Mouse (Mus musculus): ENCODE measurements around the gene Txk. TPM values are rescaled to one million over a fixed set of nuclear protein-coding genes. Genes with fewer than 3 reads are reported as not detected.

The Txk gene
- polyA plus RNA-seq, 1 experiment from 2014 or later = 0.11 TPM

- Histone ChIP-seq H3K4me1 (replicated peaks) (no peaks in the 10 kb centered on the region; the same call in 1 of the 2 replicates), H3K4me3 (no peak overlapping the region), H3K27me3 (no peaks in the 10 kb centered on the region), H3K36me3 (no peaks in the 10 kb centered on the region), H3K27ac (replicated peaks) (no peak overlapping the region), H3K9ac (no peak overlapping the region), H3K4me2 (no peak overlapping the region), H3K9me3 (no peaks in the 10 kb centered on the region)
- no peak for ATAC-seq (ENCODE audit: low read depth)
- 63% methylated on average over 10 of the region's 10 CpGs for WGBS
These were observed 45.9 kb downstream of the Txk start for GRCm38 (mm10) chr5:72706722-72707121.

GRCm38 (mm10) chr5:72706095-72706494 lies 46.5 kb downstream of the Txk start:
- WGBS = 50% methylated on average over 10 of the region's 10 CpGs
- Histone ChIP-seq H3K9ac (no peak overlapping the region), H3K27me3 (no peaks in the 10 kb centered on the region), H3K27ac (replicated peaks) (no peak overlapping the region), H3K4me2 (no peak overlapping the region), H3K4me3 (no peak overlapping the region), H3K36me3 (no peaks in the 10 kb centered on the region), H3K4me1 (replicated peaks) (no peaks in the 10 kb centered on the region; the same call in 1 of the 2 replicates), H3K9me3 (no peaks in the 10 kb centered on the region)
- no peak for ATAC-seq (ENCODE audit: low read depth)

GRCm38 (mm10) chr5:72702202-72702601 lies 50.4 kb downstream of the Txk start:
- Histone ChIP-seq H3K27me3 (no peaks in the 10 kb centered on the region), H3K4me1 (replicated peaks) (peaks cover 7% of the 10 kb centered on the region), H3K9ac (no peak overlapping the region), H3K4me3 (no peak overlapping the region), H3K27ac (replicated peaks) (no peak overlapping the region), H3K9me3 (no peaks in the 10 kb centered on the region), H3K36me3 (no peaks in the 10 kb centered on the region), H3K4me2 (no peak overlapping the region)
- no peak for ATAC-seq (ENCODE audit: low read depth)

GRCm38 (mm10) chr5:72699500-72699818 lies 53.1 kb downstream of the Txk start:
- Histone ChIP-seq H3K27me3 (no peaks in the 10 kb centered on the region), H3K36me3 (no peaks in the 10 kb centered on the region), H3K4me1 (replicated peaks) (peaks cover 15% of the 10 kb centered on the region), H3K9me3 (no peaks in the 10 kb centered on the region), H3K9ac (no peak overlapping the region), H3K4me3 (no peak overlapping the region), H3K27ac (replicated peaks) (no peak overlapping the region), H3K4me2 (no peak overlapping the region)
- no peak for ATAC-seq (ENCODE audit: low read depth)
- WGBS = 67% methylated on average over 2 of the region's 2 CpGs

GRCm38 (mm10) chr5:72698818-72699499 lies 53.6 kb downstream of the Txk start:
- H3K4me2 ChIP-seq = no peak overlapping the region
- H3K36me3 ChIP-seq = no peaks in the 10 kb centered on the region
- WGBS = 75% methylated on average over 7 of the region's 7 CpGs
- no peak overlapping the region for H3K4me3 ChIP-seq
- no peak for ATAC-seq (ENCODE audit: low read depth)
- H3K9ac ChIP-seq = no peak overlapping the region
- peaks cover 15% of the 10 kb centered on the region for H3K4me1 ChIP-seq (replicated peaks)
- no peak overlapping the region for H3K27ac ChIP-seq (replicated peaks)
- H3K9me3 ChIP-seq = no peaks in the 10 kb centered on the region
- no peaks in the 10 kb centered on the region for H3K27me3 ChIP-seq

- WGBS = 68% methylated on average over 3 of the region's 3 CpGs
- Histone ChIP-seq H3K9ac (no peak overlapping the region), H3K36me3 (no peaks in the 10 kb centered on the region), H3K9me3 (no peaks in the 10 kb centered on the region), H3K4me2 (no peak overlapping the region), H3K27ac (replicated peaks) (no peak overlapping the region), H3K27me3 (no peaks in the 10 kb centered on the region), H3K4me1 (replicated peaks) (peaks cover 15% of the 10 kb centered on the region), H3K4me3 (no peak overlapping the region)
- peak; percentile 40; the same call in 1 of the 2 replicates for ATAC-seq (ENCODE audit: low read depth)
These were observed 54.2 kb downstream of the Txk start for GRCm38 (mm10) chr5:72698343-72698742.

- no peak overlapping the region for H3K4me2 ChIP-seq
- peaks cover 15% of the 10 kb centered on the region for H3K4me1 ChIP-seq (replicated peaks)
- no peak overlapping the region for H3K27ac ChIP-seq (replicated peaks)
- no peak overlapping the region for H3K9ac ChIP-seq
- no peaks in the 10 kb centered on the region for H3K27me3 ChIP-seq
- no peak overlapping the region for H3K4me3 ChIP-seq
- no peaks in the 10 kb centered on the region for H3K36me3 ChIP-seq
- 51% methylated on average over 13 of the region's 13 CpGs for WGBS
- no peaks in the 10 kb centered on the region for H3K9me3 ChIP-seq
- no peak for ATAC-seq (ENCODE audit: low read depth)
These were observed 56.1 kb downstream of the Txk start for GRCm38 (mm10) chr5:72696491-72696890.

GRCm38 (mm10) chr5:72694684-72695083 lies 57.9 kb downstream of the Txk start:
- Histone ChIP-seq H3K9ac (no peak overlapping the region), H3K27ac (replicated peaks) (no peak overlapping the region), H3K27me3 (no peaks in the 10 kb centered on the region), H3K9me3 (no peaks in the 10 kb centered on the region), H3K4me3 (no peak overlapping the region), H3K4me1 (replicated peaks) (peaks cover 15% of the 10 kb centered on the region), H3K36me3 (no peaks in the 10 kb centered on the region), H3K4me2 (no peak overlapping the region)
- no peak for ATAC-seq (ENCODE audit: low read depth)
- 79% methylated on average over 2 of the region's 2 CpGs for WGBS

GRCm38 (mm10) chr5:72690516-72690915 lies 62.1 kb downstream of the Txk start:
- ATAC-seq (ENCODE audit: low read depth) = no peak
- 82% methylated on average over 5 of the region's 5 CpGs for WGBS
- Histone ChIP-seq H3K4me1 (replicated peaks) (no peaks in the 10 kb centered on the region), H3K9me3 (no peaks in the 10 kb centered on the region), H3K27me3 (no peaks in the 10 kb centered on the region), H3K9ac (no peak overlapping the region), H3K4me2 (no peak overlapping the region), H3K27ac (replicated peaks) (no peak overlapping the region), H3K4me3 (no peak overlapping the region), H3K36me3 (no peaks in the 10 kb centered on the region)

GRCm38 (mm10) chr5:72689556-72689955 lies 63.0 kb downstream of the Txk start:
- ATAC-seq (ENCODE audit: low read depth) = no peak
- Histone ChIP-seq H3K27me3 (no peaks in the 10 kb centered on the region), H3K9ac (no peak overlapping the region), H3K4me2 (no peak overlapping the region), H3K4me1 (replicated peaks) (no peaks in the 10 kb centered on the region), H3K9me3 (no peaks in the 10 kb centered on the region), H3K4me3 (no peak overlapping the region), H3K27ac (replicated peaks) (no peak overlapping the region), H3K36me3 (no peaks in the 10 kb centered on the region)
- 95% methylated on average over 7 of the region's 7 CpGs for WGBS

GRCm38 (mm10) chr5:72681451-72681850 lies 71.1 kb downstream of the Txk start:
- H3K4me3 ChIP-seq = no peak overlapping the region
- H3K4me2 ChIP-seq = no peak overlapping the region

GRCm38 (mm10) chr5:72674994-72675542 lies 77.5 kb downstream of the Txk start:
- no peak overlapping the region for H3K4me2 ChIP-seq
- H3K36me3 ChIP-seq = no peaks in the 10 kb centered on the region
- no peak overlapping the region for H3K9ac ChIP-seq
- H3K4me1 ChIP-seq (replicated peaks) = no peaks in the 10 kb centered on the region
- no peak overlapping the region for H3K27ac ChIP-seq (replicated peaks)
- no peaks in the 10 kb centered on the region for H3K9me3 ChIP-seq
- 84% methylated on average over 9 of the region's 9 CpGs for WGBS
- H3K4me3 ChIP-seq = no peak overlapping the region
- H3K27me3 ChIP-seq = no peaks in the 10 kb centered on the region
- no peak for ATAC-seq (ENCODE audit: low read depth)

More at GRCm38 (mm10) chr5:72681451-72681850, 71.1 kb downstream of the Txk start:
- H3K27me3 ChIP-seq = no peaks in the 10 kb centered on the region
- no peaks in the 10 kb centered on the region for H3K9me3 ChIP-seq
- H3K9ac ChIP-seq = no peak overlapping the region
- WGBS = 88% methylated on average over 6 of the region's 6 CpGs
- H3K27ac ChIP-seq (replicated peaks) = no peak overlapping the region
- no peaks in the 10 kb centered on the region for H3K36me3 ChIP-seq
- no peaks in the 10 kb centered on the region for H3K4me1 ChIP-seq (replicated peaks)
- no peak for ATAC-seq (ENCODE audit: low read depth)
